9 mouse cellular contexts compared by ENCODE assay signal in genomic region chr14:117384096-117384770, GRCm38 (mm10).
DNase-seq lines count a peak whose midpoint lies in the region; ATAC-seq and TF ChIP-seq lines count a peak whose summit lies in the region.
"Had no signal": no experiment of that assay in that cellular context is flagged by ENCODE, and none has a peak within 500 bp of the region (broad histone marks: within the 10 kb centered on the region; RNA-seq: fewer than 3 reads in every experiment).

No protein-coding gene starts in this region.

- no peak for TF ChIP-seq POLR2A in liver, adult 2 months (IDR thresholded peaks at IDR 0.05; ENCODE audit: extremely low read depth, insufficient read depth, low read length)
- TF ChIP-seq POLR2A in brain, embryonic 14.5 days (IDR thresholded peaks at IDR 0.05; ENCODE audit: borderline replicate concordance, extremely low read depth, insufficient read depth, insufficient read length, poor library complexity, severe bottlenecking), result no peak

- H3K27ac ChIP-seq in liver, adult 2 months (replicated peaks; ENCODE audit: insufficient read depth, low read depth, low read length), result peak overlapping the region; percentile 40; the same call in 1 of the 2 replicates
- no peak overlapping the region for H3K27ac ChIP-seq in hindbrain, embryonic 16.5 days (ENCODE audit: low read depth, low read length)
- H3K27ac ChIP-seq: liver, embryonic 15.5 days had no signal

- no peaks in the 10 kb centered on the region for H3K9me3 ChIP-seq in hindbrain, embryonic 16.5 days (ENCODE audit: control insufficient read depth, low read length)
- H3K9me3 ChIP-seq: liver, embryonic 15.5 days had no signal

- DNase-seq in liver, adult 2 months (ENCODE audit: extremely low read depth, low read depth, low spot score), result peak; percentile 99
- no peak for DNase-seq in liver
- peak; percentile 45 for DNase-seq in brain, embryonic 14.5 days (ENCODE audit: low read depth)
- peak; percentile 48 for DNase-seq in cerebellum, adult 9-11 months
- DNase-seq in natural killer cell, adult 2 months (ENCODE audit: low spot score in 2 of 2), result no peak
- DNase-seq in layer of hippocampus, postnatal 36 days, result no peak
- no peak for DNase-seq in spleen, adult 18-20 months

- no peaks in the 10 kb centered on the region for H3K27me3 ChIP-seq in liver, adult 2 months (ENCODE audit: control insufficient read depth, insufficient read depth, low read length)
- no peaks in the 10 kb centered on the region for H3K27me3 ChIP-seq in hindbrain, embryonic 16.5 days (replicated peaks; ENCODE audit: control insufficient read depth, insufficient read depth, low read length)
- H3K27me3 ChIP-seq: liver, embryonic 15.5 days had no signal

- peak; percentile 73 for ATAC-seq in hindbrain, embryonic 16.5 days

- H3K4me2 ChIP-seq in hindbrain, embryonic 16.5 days (ENCODE audit: low read length), result no peak overlapping the region
- H3K4me2 ChIP-seq: liver, embryonic 15.5 days had no signal

- TF ChIP-seq CTCF in liver, adult 2 months (IDR thresholded peaks at IDR 0.05; ENCODE audit: low read depth, low read length), result 0 out of 2 replicates have a peak, but pooled peaks have one; percentile 8
- TF ChIP-seq CTCF in brain, embryonic 14.5 days (IDR thresholded peaks at IDR 0.05; ENCODE audit: borderline replicate concordance, extremely low read depth, insufficient read depth, insufficient read length), result no peak

- no peaks in the 10 kb centered on the region for H3K79me2 ChIP-seq in liver, adult 2 months (ENCODE audit: control insufficient read depth, insufficient read depth, low read length)

- 0 out of 2 replicates have a peak overlapping the region, but pooled peaks have one; percentile 12 for H3K9ac ChIP-seq in liver, adult 2 months (ENCODE audit: low read depth, low read length)
- no peak overlapping the region for H3K9ac ChIP-seq in hindbrain, embryonic 16.5 days (ENCODE audit: low read depth, low read length)
- H3K9ac ChIP-seq: liver, embryonic 15.5 days had no signal

- 27% methylated on average over 8 of the region's 8 CpGs for WGBS in liver, adult 2 months
- WGBS in hindbrain, embryonic 16.5 days, result 40% methylated on average over 8 of the region's 8 CpGs

- peaks cover 12% of the 10 kb centered on the region for H3K4me1 ChIP-seq in liver, adult 2 months (ENCODE audit: control insufficient read depth, insufficient read depth, low read length)
- no peaks in the 10 kb centered on the region for H3K4me1 ChIP-seq in hindbrain, embryonic 16.5 days (ENCODE audit: control insufficient read depth, insufficient read depth, low read depth, low read length)
- H3K4me1 ChIP-seq: liver, embryonic 15.5 days had no signal

- no peak overlapping the region for H3K4me3 ChIP-seq in liver, adult 2 months (ENCODE audit: insufficient read depth, low read depth, low read length)
- H3K4me3 ChIP-seq in hindbrain, embryonic 16.5 days (ENCODE audit: low read length), result no peak overlapping the region
- H3K4me3 ChIP-seq: liver, embryonic 15.5 days had no signal

- no peaks in the 10 kb centered on the region for H3K36me3 ChIP-seq in liver, adult 2 months (ENCODE audit: control insufficient read depth, insufficient read depth, low read length)
- H3K36me3 ChIP-seq in hindbrain, embryonic 16.5 days (ENCODE audit: control insufficient read depth, insufficient read depth, low read length), result no peaks in the 10 kb centered on the region
- H3K36me3 ChIP-seq: liver, embryonic 15.5 days had no signal

Comparison
In these comparisons a context has a peak if more than half of its experiments do, and no peak if none do; other contexts are left out.
1. DNase-seq: peak in liver, adult 2 months (single experiment), brain, embryonic 14.5 days (single experiment) and cerebellum, adult 9-11 months (single experiment); none in liver (single experiment), natural killer cell, adult 2 months (0 of 2), layer of hippocampus, postnatal 36 days (0 of 2) and spleen, adult 18-20 months (0 of 2).